Mouse (Mus musculus): ENCODE results near the gene Rhebl1. TPM values are rescaled to one million over a fixed set of nuclear protein-coding genes. Genes with fewer than 3 reads are reported as not detected.

Gene Rhebl1
- total RNA-seq, 2 experiments from 2014 or later, result 1.1 to 2.0 TPM

- DNase-seq, result no peak
- intact Hi-C loops (cut with DNase I; ENCODE audit: low total_unique reads), result loop anchor here (5.0 kb wide), 1 partner anchor 33 kb away; no protein-coding TSS in a partner anchor
Observed at GRCm38 (mm10) chr15:98834059-98834458, 60.3 kb downstream of the Rhebl1 start.

DNA sequence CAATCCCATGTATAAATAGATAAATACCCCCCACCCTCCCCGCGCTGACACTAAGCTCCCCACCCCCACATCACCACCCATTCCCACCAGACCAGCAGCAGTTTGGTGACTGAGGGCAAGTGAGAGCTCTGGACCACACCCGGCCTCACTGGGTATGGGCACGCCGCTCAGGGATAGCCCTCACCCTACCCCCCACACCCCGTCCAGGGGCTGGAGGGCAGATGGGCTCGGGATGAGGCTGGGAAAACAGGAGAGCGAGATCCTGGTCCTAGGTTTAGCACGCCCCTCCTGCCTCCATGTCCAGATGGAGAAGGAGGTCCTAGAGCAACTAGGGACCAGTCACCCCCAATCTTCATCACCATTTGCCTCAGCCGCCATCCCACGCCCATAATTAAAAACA is 61.1 kb downstream of the Rhebl1 start:
- no peak for DNase-seq
- intact Hi-C loops (cut with DNase I; ENCODE audit: low total_unique reads), result loop anchor here (5.0 kb wide), 1 partner anchor 34 kb away; no protein-coding TSS in a partner anchor

DNA sequence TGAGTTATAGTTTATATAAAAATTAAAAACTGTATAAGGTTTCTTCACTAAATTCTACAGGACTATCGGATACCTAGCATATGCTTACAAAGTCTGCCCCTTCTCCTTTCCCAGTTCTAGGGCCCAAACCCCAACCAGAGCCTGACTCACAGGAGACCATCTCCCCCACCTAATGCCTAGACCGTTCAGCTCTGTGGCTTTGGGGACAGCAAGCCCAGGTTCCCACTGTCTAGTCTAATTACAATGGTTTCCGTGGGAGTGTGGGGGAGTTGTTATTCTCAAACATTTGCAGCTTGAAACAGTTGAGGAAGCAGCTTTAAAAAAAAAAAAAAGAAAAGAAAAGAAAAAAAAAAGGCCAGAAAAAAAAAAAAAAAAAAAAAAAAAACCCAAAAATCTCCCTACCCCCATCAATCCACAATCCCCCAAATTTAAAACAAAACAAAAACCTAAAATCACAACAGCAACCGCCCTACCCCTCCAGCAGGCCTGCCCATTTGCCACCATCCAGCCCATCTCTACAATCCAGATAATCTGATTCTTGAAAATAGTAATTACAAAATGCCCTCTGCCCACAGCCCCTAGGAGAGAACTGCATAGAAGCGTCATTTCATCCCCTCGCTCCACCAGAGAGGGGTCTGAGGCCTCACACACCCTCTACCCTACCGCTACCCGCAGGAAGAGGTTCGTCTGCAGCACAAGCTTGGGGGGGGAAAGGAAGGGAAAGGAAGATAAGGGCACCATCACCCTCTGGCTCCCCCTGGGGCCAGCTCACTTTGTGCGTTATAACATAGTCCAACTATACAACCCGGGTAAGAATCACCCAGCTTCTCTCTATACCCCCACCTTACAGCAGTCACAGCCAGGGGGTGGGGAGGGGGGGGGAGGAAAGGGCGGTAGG is 61.9 kb downstream of the Rhebl1 start:
- intact Hi-C loops (cut with DNase I; ENCODE audit: low total_unique reads), result loop anchor here (5.0 kb wide), 1 partner anchor 35 kb away; no protein-coding TSS in a partner anchor

DNA sequence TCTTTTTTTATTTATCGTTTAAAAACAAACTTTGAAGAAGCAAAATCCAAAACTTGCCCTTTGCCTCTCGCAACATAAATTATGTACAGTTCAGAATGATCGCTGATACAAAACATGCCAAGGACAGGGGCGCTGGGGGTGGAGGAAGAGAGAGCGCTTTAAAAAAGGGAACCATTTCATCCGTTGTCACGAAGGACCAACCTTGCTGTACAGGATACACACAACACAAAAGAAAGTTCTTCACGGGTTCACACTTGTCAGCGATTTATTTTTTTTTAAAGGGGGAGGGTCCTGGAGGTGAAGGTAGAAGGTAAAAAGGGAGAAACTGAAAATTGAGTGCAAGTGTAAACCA is 62.7 kb downstream of the Rhebl1 start:
- DNase-seq, result no peak
- intact Hi-C loops (cut with DNase I; ENCODE audit: low total_unique reads), result loop anchor here (5.0 kb wide), 1 partner anchor 36 kb away; no protein-coding TSS in a partner anchor

More for the DNA sequence above, 61.9 kb downstream of the Rhebl1 start:
- DNase-seq, result no peak

DNA sequence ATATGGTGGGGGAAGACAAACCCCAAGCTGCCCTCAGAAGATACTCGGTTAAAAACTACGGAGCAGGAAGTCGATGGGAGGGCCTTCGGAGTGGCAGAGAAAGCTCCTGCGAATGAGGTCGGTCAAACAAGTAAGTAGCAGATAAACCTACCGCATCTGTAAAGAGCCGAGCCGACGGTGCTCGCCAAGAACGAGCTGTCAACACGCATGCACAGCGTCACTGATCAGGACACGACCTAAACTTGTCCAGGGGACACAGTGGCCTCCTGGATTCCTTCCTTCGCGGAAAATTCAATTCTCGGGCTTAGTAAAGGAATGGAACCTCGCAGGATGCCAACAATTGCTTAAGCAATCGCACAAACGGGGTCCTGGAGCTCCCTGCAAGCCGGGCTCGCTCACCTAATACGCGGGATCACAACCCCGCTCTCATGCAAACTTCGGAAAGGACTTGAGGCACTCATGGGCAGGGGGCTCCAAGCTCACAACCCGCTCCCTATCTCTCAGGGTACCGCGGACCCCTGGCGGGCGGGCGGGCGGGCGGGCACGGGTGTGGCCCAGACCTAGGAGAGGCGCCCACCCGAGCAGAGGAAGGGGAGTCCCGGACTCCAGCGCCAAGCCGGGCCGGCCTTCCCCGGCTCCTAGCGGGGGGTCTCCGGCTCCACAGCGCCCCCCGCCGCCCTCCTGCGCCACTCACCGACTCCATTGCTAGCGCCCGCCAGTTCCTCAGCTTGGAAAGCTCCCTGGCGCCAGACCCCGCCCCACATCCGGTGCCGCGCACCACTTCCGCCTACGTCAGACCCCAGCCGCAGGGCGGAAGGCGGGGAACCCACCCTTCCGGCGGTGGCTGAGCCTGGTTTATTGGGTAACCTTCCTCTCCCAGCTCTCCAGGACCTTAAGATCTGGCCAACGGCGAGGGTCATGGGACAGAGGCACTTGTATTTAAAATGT is 63.3 kb downstream of the Rhebl1 start, which contains the start of gene Prkag1:
Prkag1 (minus strand) TSS at position 786 of the 948 bp plus-strand sequence.
- intact Hi-C loops (cut with DNase I; ENCODE audit: low total_unique reads), result loop anchor here (5.0 kb wide), 1 partner anchor 36 kb away; no protein-coding TSS in a partner anchor
- DNase-seq, result peak; percentile 98

Other genes starting within 250 kb of the Rhebl1 start
- 10 to 100 TPM; 45.1 to 48.1 TPM for gene Ddx23, start 231.6 kb downstream of the Rhebl1 start, total RNA-seq (2021)
- 1 to 10 TPM in 1 of 2 experiments, under 1 TPM in 1; 0.40 to 1.2 TPM for gene Rnd1, start 217.1 kb downstream of the Rhebl1 start, total RNA-seq (2021)
- gene Ccdc65, start 186.3 kb downstream of the Rhebl1 start, total RNA-seq (2021), result not detected
- gene Fkbp11, start 166.3 kb downstream of the Rhebl1 start, total RNA-seq (2021), result 1 to 10 TPM; 3.9 to 4.4 TPM
- 10 to 100 TPM; 14.6 to 15.8 TPM for gene Arf3, start 131.3 kb downstream of the Rhebl1 start, total RNA-seq (2021)
- gene Wnt10b, start 116.4 kb downstream of the Rhebl1 start, total RNA-seq (2021), result 1 to 10 TPM in 1 of 2 experiments, under 1 TPM in 1; 0.78 to 1.5 TPM
- gene Wnt1, start 104.7 kb downstream of the Rhebl1 start, total RNA-seq (2021), result under 1 TPM in 1 of 2 experiments, not detected in 1; 0.10 TPM
- gene Ddn, start 85.0 kb downstream of the Rhebl1 start, total RNA-seq (2021), result 1 to 10 TPM; 1.6 to 2.7 TPM
- 10 to 100 TPM; 36.6 to 42.0 TPM for gene Prkag1, start 63.0 kb downstream of the Rhebl1 start, total RNA-seq (2021)
- gene Kmt2d, start 23.3 kb downstream of the Rhebl1 start, total RNA-seq (2021), result 10 to 100 TPM; 40.2 to 40.8 TPM
- 1 to 10 TPM in 1 of 2 experiments, under 1 TPM in 1; 0.97 to 4.1 TPM for gene Dhh, start 4.0 kb upstream of the Rhebl1 start, total RNA-seq (2021)
- gene Lmbr1l, start 23.7 kb upstream of the Rhebl1 start, total RNA-seq (2021), result 10 to 100 TPM in 1 of 2 experiments, 1 to 10 TPM in 1; 4.4 to 11.3 TPM
- gene Tuba1b, start 40.0 kb upstream of the Rhebl1 start, total RNA-seq (2021), result 10 to 100 TPM; 64.0 to 93.6 TPM
- not detected for gene Gm49450, start 59.0 kb upstream of the Rhebl1 start, total RNA-seq (2021)
- 100 to 1,000 TPM in 1 of 2 experiments, 10 to 100 TPM in 1; 58.7 to 109 TPM for gene Tuba1a, start 59.2 kb upstream of the Rhebl1 start, total RNA-seq (2021)
- gene Tuba1c, start 135.4 kb upstream of the Rhebl1 start, total RNA-seq (2021), result 10 to 100 TPM; 14.3 to 21.0 TPM
- 1 to 10 TPM; 1.2 to 1.4 TPM for gene Prph, start 160.6 kb upstream of the Rhebl1 start, total RNA-seq (2021)
- gene Troap, start 180.0 kb upstream of the Rhebl1 start, total RNA-seq (2021), result 1 to 10 TPM; 1.4 to 1.8 TPM
- gene C1ql4, start 193.3 kb upstream of the Rhebl1 start, total RNA-seq (2021), result not detected
- gene Dnajc22, start 198.6 kb upstream of the Rhebl1 start, total RNA-seq (2021), result under 1 TPM in 1 of 2 experiments, not detected in 1; 0.12 TPM
- gene Spats2, start 231.4 kb upstream of the Rhebl1 start, total RNA-seq (2021), result 1 to 10 TPM; 7.1 to 8.7 TPM